Mouse (Mus musculus) CH12.LX (cell line): ENCODE data around the gene Dnah12.

ENCODE experiments used
- EP300 ChIP-seq: IDR thresholded peaks from 2 replicates; pipeline ENCODE4 v1.6.1; 2011; ENCODE audit warnings: low read length, improper control_type of control experiment
- MAX ChIP-seq: IDR thresholded peaks from 2 replicates; pipeline ENCODE4 v1.6.1; 2011; ENCODE audit warnings: low read length, improper control_type of control experiment
- TBP ChIP-seq: conservative IDR thresholded peaks from 2 replicates; pipeline ENCODE4 v1.6.1; 2011; ENCODE audit warnings: low read depth, low read length, improper control_type of control experiment
- USF1 ChIP-seq: IDR thresholded peaks from 2 replicates; pipeline ENCODE4 v1.6.1; 2014; ENCODE audit warnings: low read depth, mild to moderate bottlenecking, inconsistent platforms, low read length, improper control_type of control experiment

- TF ChIP-seq USF1 (no peak), MAX (no peak), EP300 (no peak), TBP (no peak)
These were observed 1.7 kb upstream of the Dnah12 start for GRCm38 (mm10) chr14:26691363-26691762.
